Mouse (Mus musculus) ES-E14 (cell line): Measurements from ENCODE around the gene Ptpn5. TPM values are rescaled to one million over a fixed set of nuclear protein-coding genes. Genes with fewer than 3 reads are reported as not detected.

ENCODE experiments used
- DNase-seq: peaks from one replicate; pipeline ENCODE4 v3.0.0-alpha.2; 2013; ENCODE audit warnings: low read depth, low spot score
- H3K27ac ChIP-seq: 2 replicates; pipeline ENCODE4 v1.5.1; 2012; ENCODE audit warnings: low read depth, mild to moderate bottlenecking, low read length, moderate library complexity, mixed read lengths; ENCODE audit not compliant: poor library complexity, insufficient read depth, severe bottlenecking
- H3K36me3 ChIP-seq: 2 replicates; pipeline ENCODE4 v1.6.1; 2012; ENCODE audit warnings: mild to moderate bottlenecking, low read length, moderate library complexity, mixed read lengths; ENCODE audit not compliant: control insufficient read depth, poor library complexity, insufficient read depth, severe bottlenecking
- H3K4me1 ChIP-seq, 2 experiments: fragments of 150-350 bp in 1 of 2; sonication (generic) in 1 of 2; 2 replicates each; pipeline ENCODE4 v1.6.1; 2012; ENCODE audit warnings: low read length in 2 of 2, mild to moderate bottlenecking in 1 of 2, mixed read lengths in 1 of 2; ENCODE audit not compliant: control insufficient read depth in 2 of 2, insufficient read depth in 2 of 2, poor library complexity in 1 of 2
- H3K4me3 ChIP-seq, 2 experiments: fragments of 150-350 bp in 1 of 2; sonication (generic) in 1 of 2; 2 replicates each; pipeline ENCODE4 v1.5.1; 2012; ENCODE audit warnings: low read length in 2 of 2, low read depth in 1 of 2, mild to moderate bottlenecking in 1 of 2, mixed read lengths in 1 of 2; ENCODE audit not compliant: insufficient read depth in 1 of 2, poor library complexity in 1 of 2, severe bottlenecking in 1 of 2
- H3K9ac ChIP-seq: 2 replicates; pipeline ENCODE4 v1.6.1; 2012; ENCODE audit warnings: low read depth, mild to moderate bottlenecking, low read length, mixed read lengths; ENCODE audit not compliant: poor library complexity, insufficient read depth, severe bottlenecking
- H3K9me3 ChIP-seq: fragments of 150-350 bp; sonication (generic); 2 replicates; pipeline ENCODE4 v1.6.1; 2012; ENCODE audit warnings: low read depth, mild to moderate bottlenecking, low read length; ENCODE audit not compliant: control insufficient read depth, insufficient read depth
- CHD2 ChIP-seq: IDR thresholded peaks from 2 replicates; pipeline ENCODE4 v1.6.1; 2014; ENCODE audit warnings: mild to moderate bottlenecking, low read depth, low read length, inconsistent platforms
- HCFC1 ChIP-seq: IDR thresholded peaks from 2 replicates; pipeline ENCODE4 v1.6.1; 2012; ENCODE audit warnings: low read length, inconsistent platforms, borderline replicate concordance; ENCODE audit not compliant: insufficient read depth
- MAFK ChIP-seq: IDR thresholded peaks from 2 replicates; pipeline ENCODE4 v1.6.1; 2014; ENCODE audit warnings: mild to moderate bottlenecking, low read depth, low read length, inconsistent platforms; ENCODE audit not compliant: insufficient read depth
- ZC3H11A ChIP-seq: IDR thresholded peaks from 2 replicates; pipeline ENCODE4 v1.6.1; 2012; ENCODE audit warnings: low read depth, mild to moderate bottlenecking, inconsistent platforms, low read length, borderline replicate concordance
- ZNF384 ChIP-seq: IDR thresholded peaks from 2 replicates; pipeline ENCODE4 v1.6.1; 2012; ENCODE audit warnings: low read depth, low read length, inconsistent platforms
- in situ Hi-C, 2 experiments: fragments of 600-800 bp; cut with MboI; formaldehyde crosslinking; loops; one replicate each; pipeline ENCODE4 v1.15.1; 2025; ENCODE audit warnings: low sequenced_read_pairs in 2 of 2, inconsistent platforms in 1 of 2; ENCODE audit not compliant: unreplicated experiment in 2 of 2
- total RNA-seq: library from RNA; depleted of rRNA; stranded (reverse); fragments of 300-350 nt; gene quantifications from 2 replicates; pipeline ENCODE4 v1.2.3, GENCODE M21; 2012

Gene Ptpn5
- total RNA-seq, 1 experiment: 0.36 TPM

GRCm38 (mm10) chr7:47110511-47110910 is 23.0 kb downstream of the Ptpn5 start:
- DNase-seq: no peak
- Histone ChIP-seq H3K36me3 (no peaks in the 10 kb centered on the region), H3K4me3 (no peak overlapping the region), H3K9me3 (no peaks in the 10 kb centered on the region), H3K9ac (no peak overlapping the region), H3K27ac (no peak overlapping the region), H3K4me1 (no peaks in the 10 kb centered on the region)
- TF ChIP-seq HCFC1 (no peak), CHD2 (no peak), ZNF384 (no peak), ZC3H11A (no peak), MAFK (no peak)
- in situ Hi-C loops: no loop called here

- H3K4me3 ChIP-seq: no peak overlapping the region
- no peaks in the 10 kb centered on the region for H3K4me1 ChIP-seq
- no peak for DNase-seq
- no peaks in the 10 kb centered on the region for H3K36me3 ChIP-seq
- H3K27ac ChIP-seq: no peak overlapping the region
- in situ Hi-C loops: no loop called here
- no peaks in the 10 kb centered on the region for H3K9me3 ChIP-seq
- no peak overlapping the region for H3K9ac ChIP-seq
- TF ChIP-seq MAFK (no peak), ZNF384 (no peak), ZC3H11A (no peak), HCFC1 (no peak), CHD2 (no peak)
Observed at GRCm38 (mm10) chr7:47108779-47109189, 24.7 kb downstream of the Ptpn5 start.

DNA sequence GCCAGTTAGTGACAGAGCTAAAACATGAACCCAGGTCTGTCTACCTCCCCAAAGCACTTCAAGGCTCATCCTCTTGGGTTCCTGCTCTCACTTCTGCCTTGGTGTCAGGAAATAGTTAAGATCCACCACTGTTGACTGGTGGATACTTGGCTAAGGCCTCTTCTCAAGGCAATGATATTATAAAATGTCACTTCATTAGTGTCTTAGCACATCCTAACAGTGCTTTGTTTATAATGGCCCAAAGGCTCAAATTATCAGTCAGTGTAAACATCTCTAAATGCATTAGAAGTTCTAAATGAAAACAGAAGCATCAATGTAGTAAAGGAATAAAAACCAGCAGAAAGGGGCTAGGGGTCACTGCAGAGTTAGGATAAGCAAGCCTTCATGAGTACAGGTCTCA is 26.5 kb downstream of the Ptpn5 start:
- in situ Hi-C loops: no loop called here

GRCm38 (mm10) chr7:47103671-47104414 is 29.6 kb downstream of the Ptpn5 start:
- in situ Hi-C loops: no loop called here
- H3K4me1 ChIP-seq: no peaks in the 10 kb centered on the region
- DNase-seq: no peak

More for the DNA sequence above, 26.5 kb downstream of the Ptpn5 start:
- TF ChIP-seq HCFC1 (no peak), MAFK (no peak), ZC3H11A (no peak), CHD2 (no peak), ZNF384 (no peak)
- H3K9me3 ChIP-seq: no peaks in the 10 kb centered on the region
- H3K4me3 ChIP-seq: no peak overlapping the region
- DNase-seq: no peak
- no peaks in the 10 kb centered on the region for H3K4me1 ChIP-seq
- no peak overlapping the region for H3K9ac ChIP-seq
- H3K27ac ChIP-seq: no peak overlapping the region
- no peaks in the 10 kb centered on the region for H3K36me3 ChIP-seq

GRCm38 (mm10) chr7:47102970-47103369 is 30.5 kb downstream of the Ptpn5 start:
- H3K4me3 ChIP-seq: no peak overlapping the region
- TF ChIP-seq CHD2 (no peak), HCFC1 (no peak), ZC3H11A (no peak), MAFK (no peak), ZNF384 (no peak)
- H3K9me3 ChIP-seq: no peaks in the 10 kb centered on the region
- peaks cover 0 to 6% of the 10 kb centered on the region in 2 experiments; a peak in 1 of 4 replicates for H3K4me1 ChIP-seq
- no peak overlapping the region for H3K9ac ChIP-seq
- no peaks in the 10 kb centered on the region for H3K36me3 ChIP-seq
- in situ Hi-C loops: no loop called here
- no peak overlapping the region for H3K27ac ChIP-seq
- no peak for DNase-seq

More at GRCm38 (mm10) chr7:47103671-47104414, 29.6 kb downstream of the Ptpn5 start:
- no peak for TF ChIP-seq MAFK
- TF ChIP-seq CHD2: no peak
- no peak for TF ChIP-seq ZNF384
- TF ChIP-seq HCFC1: no peak
- TF ChIP-seq ZC3H11A: no peak
- H3K9ac ChIP-seq: no peak overlapping the region
- no peaks in the 10 kb centered on the region for H3K9me3 ChIP-seq
- no peak overlapping the region for H3K4me3 ChIP-seq
- H3K27ac ChIP-seq: no peak overlapping the region
- H3K36me3 ChIP-seq: no peaks in the 10 kb centered on the region
